Mouse (Mus musculus) fibroblast of lung, adult 2 months (primary cell): ENCODE measurements around the gene Dcst1.

Experiments used
- DNase-seq: peaks from one replicate; pipeline ENCODE4 v3.0.0-alpha.2; 2011; ENCODE audit warnings: low read depth

Dcst1 gene

GRCm38 (mm10) chr3:89308089-89308488 lies 57.0 kb downstream of the Dcst1 start:
- DNase-seq: no peak

DNA sequence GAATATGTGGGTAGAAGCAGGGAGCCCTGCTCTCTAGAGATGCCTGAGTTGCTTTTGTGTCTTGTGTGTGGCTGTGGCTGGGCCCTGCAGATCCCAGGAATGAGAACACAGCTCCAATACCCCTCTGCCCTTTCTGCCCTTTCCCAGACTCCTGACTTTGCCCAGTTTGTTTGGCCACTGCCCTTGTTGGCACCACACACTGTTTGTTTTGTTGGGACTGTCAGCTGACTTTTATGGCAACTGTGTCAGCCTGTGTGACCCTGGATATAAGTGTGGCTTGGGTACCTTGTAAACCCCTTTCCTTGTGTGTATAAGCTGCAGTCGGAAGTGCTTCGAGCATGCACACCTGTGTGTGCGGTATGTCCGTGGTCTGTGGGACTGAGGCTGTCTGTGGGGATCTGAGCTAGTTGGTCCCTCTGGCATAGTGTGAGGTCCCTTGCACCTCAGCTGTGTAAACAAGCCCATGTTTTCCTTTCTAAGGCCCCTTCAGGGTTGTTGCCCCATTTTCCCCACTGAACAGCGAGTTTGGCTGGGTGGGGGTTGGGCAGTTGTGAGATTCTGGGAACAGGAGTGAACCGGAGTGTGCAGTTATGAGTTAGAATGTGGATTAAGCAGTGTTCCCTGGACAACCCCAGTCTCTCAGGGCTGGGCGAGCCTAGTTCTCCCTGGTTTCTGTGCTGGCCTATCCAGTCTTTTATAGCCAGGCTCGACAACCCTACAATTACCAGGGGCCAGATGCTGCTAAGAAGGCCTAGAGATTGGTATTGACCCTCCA lies 59.3 kb downstream of the Dcst1 start:
- DNase-seq: no peak

DNA sequence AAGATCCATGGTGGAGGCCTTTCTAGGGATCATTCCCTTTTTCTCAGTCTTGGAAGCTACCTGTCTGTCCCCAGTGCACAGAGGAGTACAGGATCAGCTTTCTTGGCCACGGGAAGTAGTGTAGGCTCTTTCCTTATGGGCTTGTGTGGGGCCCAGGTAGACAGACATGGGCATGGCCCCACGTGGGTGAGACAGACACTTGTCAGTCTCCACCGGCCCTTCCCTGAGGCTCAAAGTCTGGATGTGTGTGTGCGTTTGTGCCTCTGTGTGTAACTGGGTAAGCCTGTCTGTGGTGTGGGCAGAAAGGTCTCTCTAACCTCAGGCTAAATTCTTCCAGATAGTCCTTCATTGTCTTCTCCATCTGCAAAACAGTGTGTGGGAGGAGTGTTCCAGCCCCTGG lies 59.9 kb downstream of the Dcst1 start:
- no peak for DNase-seq

DNA sequence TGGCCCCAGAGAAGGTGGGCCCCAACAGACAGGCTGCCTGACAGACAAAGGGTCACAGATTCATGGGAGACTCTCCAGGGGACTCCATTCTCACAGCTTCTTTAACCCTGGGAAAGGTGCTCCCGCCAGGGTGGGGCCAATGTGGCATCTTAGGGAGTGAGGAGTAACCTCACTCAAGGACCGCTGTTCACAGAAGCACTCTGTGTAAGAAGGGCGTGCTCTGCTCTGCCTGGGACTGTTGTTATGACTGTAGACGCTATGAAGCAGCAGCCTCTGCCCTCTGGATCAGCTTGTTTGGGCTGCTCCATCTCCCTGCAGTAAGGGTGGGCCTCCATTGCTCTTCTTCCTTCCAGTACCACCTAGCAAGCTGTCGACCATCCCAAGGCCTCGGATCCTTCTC lies 60.6 kb downstream of the Dcst1 start:
- no peak for DNase-seq

DNA sequence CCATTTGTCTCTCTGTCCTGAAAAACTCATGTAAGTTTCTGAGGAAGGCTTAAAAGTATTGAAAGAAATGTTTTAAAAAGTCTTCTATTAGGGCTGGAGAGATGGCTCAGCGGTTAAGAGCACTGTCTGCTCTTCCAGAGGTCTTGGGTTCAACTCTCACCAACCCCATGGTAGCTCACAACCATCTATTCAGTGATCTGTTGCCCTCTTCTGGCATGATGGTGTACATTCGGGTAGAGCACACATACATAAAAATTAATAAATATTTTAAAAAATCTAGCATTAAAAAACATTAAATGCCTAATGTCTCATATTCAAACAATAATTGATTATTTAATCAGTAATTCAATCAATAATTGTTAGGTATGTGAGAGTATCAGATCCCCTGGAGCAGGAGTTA lies 64.5 kb downstream of the Dcst1 start:
- no peak for DNase-seq
